In the genomic region with DNA sequence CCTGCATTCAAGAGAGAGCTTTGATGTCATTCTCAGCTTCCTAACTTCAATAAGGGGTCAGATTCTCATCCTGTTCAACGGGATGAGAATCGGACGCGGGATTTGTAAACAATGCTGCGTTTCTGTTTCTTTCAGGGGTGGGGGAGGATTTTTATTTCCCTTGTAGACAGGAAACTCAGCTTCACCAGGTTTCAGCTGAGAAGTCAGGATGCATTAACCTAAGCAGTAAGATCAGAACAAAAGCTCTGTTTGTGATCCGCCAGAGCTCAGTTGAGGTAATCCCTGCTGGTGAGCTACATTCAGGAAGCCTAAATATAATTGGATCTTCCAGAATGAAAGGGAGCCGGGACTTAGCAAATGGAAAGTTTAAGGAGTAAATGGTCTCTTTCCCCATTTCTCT, we compare ENCODE assay signal across 22 mouse cellular contexts.
A peak's percentile ranks its signal among the peaks of the same experiment; 100 is the strongest.
DNase-seq lines count a peak whose midpoint lies in the region; ATAC-seq and TF ChIP-seq lines count a peak whose summit lies in the region.
"Had no signal": no experiment of that assay in that cellular context is flagged by ENCODE, and none has a peak within 500 bp of the region (broad histone marks: within the 10 kb centered on the region; RNA-seq: fewer than 3 reads in every experiment).

No protein-coding gene starts in this region.

- H3K36me3 ChIP-seq in forebrain, embryonic 14.5 days (ENCODE audit: control insufficient read depth, insufficient read depth, low read length): no peaks in the 10 kb centered on the region
- no peaks in the 10 kb centered on the region for H3K36me3 ChIP-seq in forebrain, embryonic 16.5 days (ENCODE audit: control insufficient read depth, insufficient read depth)
- peaks cover 21% of the 10 kb centered on the region for H3K36me3 ChIP-seq in embryonic facial prominence, embryonic 14.5 days (ENCODE audit: control insufficient read depth, insufficient read depth, low read length)
- H3K36me3 ChIP-seq: forebrain, embryonic 15.5 days; hindbrain, embryonic 12.5 days; intestine, embryonic 15.5 days had no signal

- no peaks in the 10 kb centered on the region for H3K27me3 ChIP-seq in forebrain, embryonic 14.5 days (replicated peaks; ENCODE audit: control insufficient read depth, insufficient read depth, low read length)
- no peaks in the 10 kb centered on the region for H3K27me3 ChIP-seq in forebrain, embryonic 16.5 days (replicated peaks; ENCODE audit: control insufficient read depth, insufficient read depth, low read length)
- H3K27me3 ChIP-seq in embryonic facial prominence, embryonic 14.5 days (replicated peaks; ENCODE audit: control insufficient read depth, insufficient read depth, low read length): no peaks in the 10 kb centered on the region
- H3K27me3 ChIP-seq: CH12.LX; forebrain, embryonic 15.5 days; hindbrain, embryonic 12.5 days; intestine, embryonic 15.5 days; lung, embryonic 15.5 days had no signal

- H3K4me1 ChIP-seq in forebrain, embryonic 14.5 days (ENCODE audit: control insufficient read depth, insufficient read depth, low read length): no peaks in the 10 kb centered on the region
- no peaks in the 10 kb centered on the region for H3K4me1 ChIP-seq in forebrain, embryonic 16.5 days (replicated peaks; ENCODE audit: control insufficient read depth, insufficient read depth, low read length)
- no peaks in the 10 kb centered on the region for H3K4me1 ChIP-seq in embryonic facial prominence, embryonic 14.5 days (ENCODE audit: control insufficient read depth, insufficient read depth, low read length)
- H3K4me1 ChIP-seq: forebrain, embryonic 15.5 days; hindbrain, embryonic 12.5 days; intestine, embryonic 15.5 days; lung, embryonic 15.5 days had no signal

- no peak overlapping the region for H3K27ac ChIP-seq in forebrain, embryonic 14.5 days (ENCODE audit: low read depth, low read length)
- no peak overlapping the region for H3K27ac ChIP-seq in forebrain, embryonic 16.5 days (ENCODE audit: low read length)
- peak overlapping the region; percentile 12; the same call in 1 of the 2 replicates for H3K27ac ChIP-seq in layer of hippocampus, adult 2 months
- H3K27ac ChIP-seq in embryonic facial prominence, embryonic 14.5 days (replicated peaks; ENCODE audit: low read depth, low read length): no peak overlapping the region; the same call in 1 of the 2 replicates
- H3K27ac ChIP-seq: forebrain, embryonic 15.5 days; hindbrain, embryonic 12.5 days; intestine, embryonic 15.5 days; lung, embryonic 15.5 days had no signal

- TF ChIP-seq CTCF in layer of hippocampus, adult 2 months (conservative IDR thresholded peaks at IDR 0.05): no peak

- no peaks in the 10 kb centered on the region for H3K9me3 ChIP-seq in forebrain, embryonic 14.5 days (replicated peaks; ENCODE audit: control insufficient read depth, low read length)
- H3K9me3 ChIP-seq in forebrain, embryonic 16.5 days (ENCODE audit: control insufficient read depth, low read length): no peaks in the 10 kb centered on the region
- no peaks in the 10 kb centered on the region for H3K9me3 ChIP-seq in embryonic facial prominence, embryonic 14.5 days (ENCODE audit: control insufficient read depth, low read length)
- H3K9me3 ChIP-seq: forebrain, embryonic 15.5 days; hindbrain, embryonic 12.5 days; intestine, embryonic 15.5 days; lung, embryonic 15.5 days had no signal

- H3K4me2 ChIP-seq in forebrain, embryonic 14.5 days (ENCODE audit: low read length): no peak overlapping the region
- H3K4me2 ChIP-seq in forebrain, embryonic 16.5 days (ENCODE audit: low read length): no peak overlapping the region
- H3K4me2 ChIP-seq in embryonic facial prominence, embryonic 14.5 days (ENCODE audit: low read depth, low read length): no peak overlapping the region
- H3K4me2 ChIP-seq: forebrain, embryonic 15.5 days; hindbrain, embryonic 12.5 days; intestine, embryonic 15.5 days; liver, embryonic 11.5 days; lung, embryonic 15.5 days had no signal

- DNase-seq in forebrain, embryonic 14.5 days (ENCODE audit: low spot score): peak; percentile 19
- DNase-seq in layer of hippocampus, adult 2 months (ENCODE audit: low spot score in 2 of 2): no peak
- no peak for DNase-seq in layer of hippocampus, adult 9-10 months (ENCODE audit: low spot score)
- DNase-seq in MN1 (ENCODE audit: low spot score): peak; percentile 14
- peak; percentile 28 for DNase-seq in embryonic facial prominence, embryonic 14.5 days (ENCODE audit: low spot score)
- no peak for DNase-seq in thymus, postnatal 25 days
- DNase-seq: adrenal gland, adult 8-10 months; cerebellum, adult 11 months; cerebellum, postnatal 14 days; gastrocnemius, postnatal 25 days; heart, postnatal 10 days; kidney, adult 9 months; kidney, postnatal 25 days; layer of hippocampus, adult 9-11 months; thymus, adult 2 months had no signal

- H3K4me3 ChIP-seq in forebrain, embryonic 14.5 days (ENCODE audit: low read depth, low read length): no peak overlapping the region
- H3K4me3 ChIP-seq in forebrain, embryonic 16.5 days (replicated peaks; ENCODE audit: low read length): no peak overlapping the region
- no peak overlapping the region for H3K4me3 ChIP-seq in layer of hippocampus, adult 2 months
- no peak overlapping the region for H3K4me3 ChIP-seq in embryonic facial prominence, embryonic 14.5 days (ENCODE audit: low read depth, low read length)
- H3K4me3 ChIP-seq: forebrain, embryonic 15.5 days; hindbrain, embryonic 12.5 days; intestine, embryonic 15.5 days; lung, embryonic 15.5 days had no signal

- no peak for ATAC-seq in forebrain, embryonic 14.5 days
- ATAC-seq in forebrain, embryonic 16.5 days: no peak
- ATAC-seq in embryonic facial prominence, embryonic 14.5 days (ENCODE audit: low read depth): no peak
- ATAC-seq: forebrain, embryonic 15.5 days; intestine, embryonic 15.5 days had no signal

- H3K9ac ChIP-seq in forebrain, embryonic 14.5 days (ENCODE audit: low read length): no peak overlapping the region
- no peak overlapping the region for H3K9ac ChIP-seq in forebrain, embryonic 16.5 days (replicated peaks; ENCODE audit: low read depth, low read length)
- H3K9ac ChIP-seq in embryonic facial prominence, embryonic 14.5 days (ENCODE audit: low read depth, low read length): no peak overlapping the region
- H3K9ac ChIP-seq: forebrain, embryonic 15.5 days; hindbrain, embryonic 12.5 days; intestine, embryonic 15.5 days; lung, embryonic 15.5 days had no signal

- WGBS in forebrain, embryonic 14.5 days: 7% methylated on average over 7 of the region's 7 CpGs
- 11% methylated on average over 7 of the region's 7 CpGs for WGBS in forebrain, embryonic 16.5 days
- WGBS in embryonic facial prominence, embryonic 14.5 days: 19% methylated on average over 7 of the region's 7 CpGs

Comparison
In these comparisons a context has a peak if more than half of its experiments do, and no peak if none do; other contexts are left out.
1. DNase-seq: peak in forebrain, embryonic 14.5 days (single experiment), MN1 (single experiment) and embryonic facial prominence, embryonic 14.5 days (single experiment); none in layer of hippocampus, adult 2 months (0 of 2), layer of hippocampus, adult 9-10 months (single experiment) and thymus, postnatal 25 days (single experiment).